Mouse (Mus musculus) kidney, postnatal 10 days (tissue): ENCODE measurements at regions not wholly inside any gene's neighbourhood (a gene's known extent, or its start where the extent isn't known, plus 50 kb on each side); places are given as distances from the start of the nearest gene placed in this dataset.
A peak's percentile ranks its signal among the peaks of the same experiment; 100 is the strongest.

Source experiments
- DNase-seq: peaks from one replicate; pipeline ENCODE4 v3.0.0; 2021; ENCODE audit warnings: mixed read lengths

DNA sequence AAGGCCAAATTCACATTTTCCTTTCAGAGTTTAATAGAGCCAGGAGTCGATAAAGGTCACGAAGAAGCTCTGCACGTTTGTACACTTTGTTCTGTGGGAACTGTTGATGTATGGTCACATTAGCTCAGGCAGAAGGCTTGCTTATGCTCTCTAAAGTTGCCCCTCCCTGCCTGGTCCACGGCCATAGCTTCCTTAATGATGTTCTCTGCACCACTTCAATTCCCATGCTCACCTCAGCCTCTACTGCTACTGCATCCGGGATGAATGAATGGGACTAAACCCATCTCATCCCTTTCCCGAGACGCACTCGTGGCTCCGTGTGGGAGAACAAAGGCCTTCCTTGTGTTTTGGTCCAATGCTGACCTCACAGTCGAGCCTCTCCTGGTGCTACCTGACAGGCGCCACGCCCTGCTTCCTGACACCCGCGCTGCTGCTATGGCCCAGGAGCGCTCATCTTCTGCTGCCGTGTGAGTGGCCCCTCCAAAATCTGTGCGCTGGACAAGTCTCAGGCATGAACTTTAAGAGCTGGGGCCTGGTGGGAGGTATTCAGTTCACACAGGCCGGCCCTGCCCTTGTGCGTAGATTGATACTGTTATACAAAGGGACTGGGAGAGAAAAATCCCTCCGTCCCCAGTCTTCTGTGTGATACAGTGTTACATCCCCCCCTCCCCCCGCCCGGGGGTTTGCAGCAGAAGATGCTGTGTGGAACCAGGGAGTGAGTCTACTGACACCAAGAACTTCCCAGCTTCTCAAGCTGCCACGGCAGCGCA is 386.3 kb upstream of the Trpc7 start:
- no peak for DNase-seq

DNA sequence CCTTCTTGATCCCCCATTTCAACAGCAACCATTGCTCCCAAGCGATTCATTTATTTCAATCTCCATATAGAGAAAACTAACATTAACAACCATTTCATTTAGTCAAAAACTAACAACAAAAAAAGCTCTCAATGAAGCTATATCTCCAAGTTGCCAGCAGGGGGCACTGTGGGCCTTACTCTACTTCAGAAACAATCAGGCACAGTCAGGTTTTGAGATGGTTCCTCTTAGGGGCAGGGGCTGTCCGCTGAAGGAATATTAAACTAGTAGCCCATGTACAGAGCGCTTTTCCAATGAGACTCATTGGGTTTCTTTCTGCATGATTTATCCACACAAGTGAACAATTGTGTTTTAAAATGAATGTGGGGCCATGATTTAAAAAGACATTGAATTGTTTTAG is 385.7 kb upstream of the Trpc7 start:
- DNase-seq, result peak; percentile 65

DNA sequence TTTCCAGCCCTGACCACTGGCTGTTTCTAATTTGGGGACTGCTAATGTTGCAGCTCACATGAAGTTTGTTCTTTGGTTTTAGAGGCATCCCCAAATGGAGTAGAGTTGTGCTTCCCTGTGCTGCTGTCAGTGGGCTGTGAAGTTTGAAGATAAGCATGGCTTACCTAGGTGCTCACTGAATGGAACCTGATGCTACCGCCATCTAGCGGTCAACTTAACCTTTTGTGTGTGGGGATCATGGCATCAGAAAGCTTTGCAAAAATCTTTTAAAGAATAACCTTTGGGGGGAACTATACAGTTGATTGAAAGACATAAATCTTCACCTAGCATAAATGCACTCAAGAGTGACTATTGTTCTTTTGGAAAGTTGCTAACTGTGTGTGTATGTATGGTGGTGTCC is 382.8 kb upstream of the Trpc7 start:
- peak; percentile 16 for DNase-seq

DNA sequence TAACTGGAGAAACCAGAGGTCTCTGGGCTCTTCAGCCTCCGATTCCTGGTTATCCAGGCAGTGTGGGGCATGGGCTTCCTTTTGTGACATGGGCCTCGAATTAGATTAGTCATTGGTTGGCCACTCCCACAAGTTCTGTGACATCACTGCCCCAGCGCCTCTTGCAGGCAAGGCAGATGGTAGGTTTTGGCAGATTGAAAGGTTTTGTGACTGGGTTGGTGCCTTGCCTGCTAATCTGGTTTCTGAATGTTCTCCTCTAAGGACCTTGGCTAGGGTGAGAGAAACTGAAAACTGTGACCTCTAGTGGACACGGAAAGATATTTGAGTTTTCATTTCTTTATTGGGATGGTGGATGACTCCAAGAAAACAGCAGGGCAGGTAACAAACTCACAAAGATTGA is 381.3 kb upstream of the Trpc7 start:
- DNase-seq, result no peak

DNA sequence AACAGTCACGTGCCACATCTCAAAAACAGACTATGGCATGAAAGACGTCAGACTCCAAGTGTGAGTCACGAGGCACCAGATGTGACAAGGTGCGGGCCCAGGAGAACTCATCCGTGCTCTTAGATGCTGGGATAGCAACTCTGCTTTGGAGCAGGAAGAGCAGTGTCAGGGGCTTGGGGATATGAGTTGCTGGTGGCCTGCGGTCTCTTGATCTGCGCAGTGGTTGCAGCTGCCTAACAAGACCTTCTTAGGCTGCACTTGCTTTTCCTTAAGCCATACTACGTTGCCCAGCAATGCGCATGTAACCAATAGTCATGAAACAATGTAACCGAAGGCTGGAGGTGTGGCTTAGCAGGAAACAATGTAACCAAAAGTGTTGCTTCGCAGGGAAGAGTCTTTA is 380.1 kb upstream of the Trpc7 start:
- DNase-seq, result no peak

DNA sequence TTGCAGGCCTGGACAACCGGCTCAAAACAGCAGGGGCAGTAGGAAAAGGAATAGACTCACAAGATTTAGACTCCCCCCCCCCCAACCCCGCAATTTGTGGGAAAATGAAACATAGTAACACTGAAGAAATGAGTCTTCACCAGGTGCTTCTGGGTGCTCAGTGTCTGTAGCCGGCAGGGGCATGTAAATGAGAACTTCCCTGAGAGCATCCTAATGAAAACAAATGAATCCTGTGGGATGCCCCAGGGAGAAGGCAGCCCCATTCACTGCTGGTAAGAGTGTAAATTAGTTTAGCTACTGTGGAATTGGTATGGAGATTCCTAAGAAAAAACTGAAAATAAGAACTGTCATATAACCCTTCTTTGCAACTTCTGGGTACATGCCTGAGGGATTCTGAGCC is 377.8 kb upstream of the Trpc7 start:
- DNase-seq, result no peak

DNA sequence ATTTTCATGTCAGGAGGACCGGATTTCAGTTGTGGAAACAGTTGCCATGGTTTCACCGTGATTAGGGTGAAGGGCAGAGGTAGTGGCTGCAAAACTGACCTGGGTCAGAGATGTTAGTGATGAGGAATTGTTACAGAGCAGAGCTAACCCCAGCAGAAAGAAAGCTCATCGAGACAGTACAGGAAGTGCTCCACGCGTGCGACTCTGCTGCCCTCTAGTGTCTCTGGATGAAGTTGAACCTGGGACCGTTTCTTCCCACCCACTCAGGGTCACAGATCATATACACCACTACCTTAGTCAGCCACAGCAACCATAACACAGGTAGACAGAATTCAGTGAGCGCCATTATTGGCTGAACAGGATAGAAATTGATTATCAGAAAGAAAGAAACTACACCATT is 373.8 kb upstream of the Trpc7 start:
- peak; percentile 56 for DNase-seq

DNA sequence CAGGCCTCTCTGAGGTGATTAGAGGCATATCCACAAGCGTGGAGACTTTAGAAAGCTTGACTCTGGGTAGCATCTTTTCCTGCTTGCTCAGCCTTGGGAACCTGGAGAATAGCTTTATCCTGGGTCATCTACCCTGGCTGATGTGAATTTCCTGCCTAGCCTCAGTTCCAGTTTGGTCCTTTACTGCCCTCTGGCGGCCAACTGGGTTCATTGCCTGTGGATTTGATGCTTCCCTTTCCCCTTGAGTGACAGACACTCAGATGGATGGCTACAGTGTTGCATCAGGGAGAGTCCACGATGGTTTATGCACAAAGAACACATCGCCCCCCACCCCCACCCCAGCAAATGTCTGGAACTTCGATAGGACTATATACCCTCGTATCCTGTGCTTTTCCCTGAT is 364.1 kb upstream of the Trpc7 start:
- peak; percentile 86 for DNase-seq

DNA sequence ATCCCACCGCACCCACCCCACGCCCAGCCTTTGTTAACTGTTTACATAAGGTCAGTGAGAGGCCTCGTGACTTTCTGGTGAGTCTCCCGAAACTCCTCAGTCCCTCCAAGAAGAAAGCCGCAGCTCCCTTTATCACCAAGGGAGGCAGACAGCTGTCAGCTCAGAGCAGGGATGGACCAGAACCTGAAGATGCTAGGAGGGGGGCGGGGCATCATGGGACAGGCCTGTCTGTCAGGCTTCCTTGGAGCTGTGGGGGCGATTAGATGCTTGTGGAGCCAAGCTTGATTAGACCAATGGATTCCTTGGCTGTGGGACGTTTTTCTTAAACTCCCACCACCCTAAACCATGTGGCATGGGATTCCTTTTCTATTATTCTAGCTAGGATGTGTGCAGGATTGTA is 363.7 kb upstream of the Trpc7 start:
- DNase-seq, result no peak

DNA sequence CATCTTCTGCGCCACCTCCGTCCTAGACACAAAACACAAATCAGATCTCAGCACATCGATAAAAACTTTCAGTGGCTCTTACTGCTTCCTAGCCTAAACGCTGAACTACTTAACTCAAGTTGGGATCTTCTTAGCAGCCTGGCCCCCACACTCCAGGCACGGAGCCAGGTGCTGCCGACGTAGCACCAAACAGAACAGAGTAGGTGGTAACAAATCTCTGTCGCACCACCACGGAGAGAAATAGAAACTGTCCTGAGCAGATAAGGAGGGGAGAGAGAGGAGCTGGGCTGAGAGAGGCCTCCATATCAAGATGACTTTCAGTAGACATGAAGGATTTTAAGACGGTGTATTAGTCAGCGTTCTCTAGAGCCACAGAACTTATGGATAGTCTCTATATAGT is 360.1 kb upstream of the Trpc7 start:
- DNase-seq, result no peak

DNA sequence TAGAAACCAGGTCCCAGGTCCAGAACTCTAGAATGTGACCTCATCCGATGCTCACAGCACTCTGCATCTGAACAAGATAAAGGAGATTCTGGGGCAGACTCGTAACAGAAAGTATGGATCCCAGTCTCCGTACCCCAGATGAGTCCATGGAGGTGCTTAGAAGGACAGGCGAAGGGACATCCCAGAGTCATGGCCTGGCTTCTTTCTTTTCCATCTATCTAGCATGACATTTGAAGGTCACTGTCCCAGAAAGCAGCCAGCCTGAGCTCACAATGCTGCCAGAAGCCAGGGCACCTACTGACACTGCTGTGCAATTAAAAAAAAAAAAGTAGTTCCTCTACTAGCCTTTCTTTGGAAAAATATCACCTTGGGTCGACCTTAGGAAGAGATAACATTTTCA is 354.1 kb upstream of the Trpc7 start:
- no peak for DNase-seq

DNA sequence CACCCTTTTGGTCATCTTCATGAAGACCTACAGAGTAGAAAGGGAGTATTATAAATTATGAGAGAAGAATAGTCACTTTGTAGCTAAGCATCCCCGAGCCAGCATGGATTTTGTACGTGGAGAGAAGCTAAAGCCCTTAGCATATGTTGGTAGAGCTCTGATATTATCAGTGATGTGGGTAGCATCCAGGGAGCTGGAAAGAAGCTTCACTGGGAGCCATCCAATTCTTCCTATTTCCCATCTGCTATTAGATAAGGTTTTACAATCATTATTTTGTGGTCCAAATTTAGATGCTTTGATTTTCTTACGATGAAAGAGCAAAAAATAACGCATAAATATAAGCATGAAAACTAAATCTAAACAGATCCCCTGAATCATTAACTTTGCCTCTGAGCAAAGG is 353.6 kb upstream of the Trpc7 start:
- DNase-seq, result no peak

DNA sequence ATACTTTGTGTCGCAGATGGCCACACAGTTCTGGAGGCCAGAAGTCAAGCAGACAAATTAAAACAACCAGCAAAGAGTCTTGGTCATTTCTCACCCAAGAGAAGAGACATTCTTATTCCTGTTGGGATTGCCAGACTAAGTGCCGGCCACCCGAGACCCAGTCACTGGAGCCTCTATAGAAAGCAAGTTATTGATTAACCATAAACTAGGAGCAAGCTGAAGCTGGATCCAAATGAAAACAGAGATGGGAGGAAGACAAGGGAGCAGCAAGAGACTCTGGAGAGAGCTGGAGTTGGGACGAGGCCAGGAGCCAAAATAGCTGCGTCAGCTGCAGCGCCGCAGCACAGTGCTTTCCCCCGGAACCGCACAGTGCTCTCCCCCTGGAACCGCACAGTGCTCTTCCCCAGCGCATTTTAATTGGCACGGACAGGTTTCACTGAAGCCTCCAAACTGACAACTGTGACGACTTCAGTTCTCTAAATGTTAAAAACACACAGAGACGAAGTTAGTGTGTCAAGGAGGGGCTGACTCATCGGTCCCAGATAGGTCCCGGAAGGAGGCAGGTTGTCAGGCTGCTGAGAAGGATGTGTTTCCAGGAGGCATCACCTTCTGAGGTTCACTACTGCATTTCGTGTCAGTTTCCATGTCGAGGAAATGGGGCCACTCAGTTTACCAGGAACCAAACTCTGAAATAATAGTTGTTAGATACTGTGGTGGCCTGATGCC is 350.6 kb upstream of the Trpc7 start:
- peak; percentile 71 for DNase-seq

DNA sequence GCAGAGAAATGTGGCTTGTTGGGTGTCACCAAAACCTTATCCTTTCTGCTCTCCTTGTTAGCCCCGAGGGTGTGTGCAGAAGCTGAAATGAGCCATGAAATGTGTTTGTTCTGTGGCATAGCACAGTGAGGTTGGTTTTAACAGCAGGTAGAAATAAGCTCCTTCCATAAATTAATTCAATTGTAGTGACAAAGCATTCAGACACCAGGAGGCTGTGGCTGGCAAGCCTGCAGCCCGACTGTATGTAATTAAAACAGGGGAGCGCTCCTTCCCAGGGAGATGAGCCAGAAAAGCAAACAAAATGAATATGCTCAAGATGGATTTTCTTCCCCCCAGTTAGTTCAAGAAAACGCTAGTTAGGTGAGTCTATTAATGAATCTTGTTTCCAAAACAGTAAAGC is 341.1 kb upstream of the Trpc7 start:
- DNase-seq, result no peak

DNA sequence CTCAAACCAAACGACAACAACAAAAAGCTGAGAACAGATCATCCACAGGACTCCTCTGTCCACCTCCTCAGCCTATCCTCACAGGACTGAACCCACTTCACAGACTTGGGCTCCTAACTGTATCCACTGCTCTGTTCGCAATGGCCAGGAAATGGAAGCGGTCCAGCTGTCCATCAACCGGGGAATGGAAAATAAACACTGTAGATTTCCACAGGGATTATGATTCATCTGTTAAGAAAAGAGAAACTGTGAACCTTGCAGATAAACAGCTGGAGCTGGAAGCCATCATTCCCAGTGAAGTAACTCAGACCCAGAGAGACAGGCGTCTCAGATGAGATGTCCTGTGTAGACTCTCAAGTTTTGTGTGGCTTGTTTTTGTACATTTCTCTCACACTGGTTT is 340.4 kb upstream of the Trpc7 start:
- peak; percentile 34 for DNase-seq

DNA sequence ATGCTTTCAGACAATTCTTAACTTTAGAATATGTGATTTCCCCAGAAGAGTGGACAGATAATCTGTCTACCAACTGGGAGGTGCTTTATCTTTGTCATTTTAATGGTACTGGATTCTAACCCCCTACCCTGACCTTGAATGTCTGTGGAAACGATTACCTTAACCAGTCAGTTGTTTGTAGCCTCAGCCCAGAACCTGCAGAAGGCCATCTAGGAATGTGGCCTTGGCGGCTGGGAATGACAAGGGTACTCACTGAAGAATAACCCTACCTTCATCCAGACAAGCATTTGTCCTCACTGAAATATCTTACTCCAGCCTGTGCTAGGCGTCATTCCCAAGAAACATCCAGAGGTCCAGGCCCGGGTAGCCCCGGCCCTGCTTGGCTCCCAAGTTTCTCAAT is 337.1 kb upstream of the Trpc7 start:
- DNase-seq, result no peak

DNA sequence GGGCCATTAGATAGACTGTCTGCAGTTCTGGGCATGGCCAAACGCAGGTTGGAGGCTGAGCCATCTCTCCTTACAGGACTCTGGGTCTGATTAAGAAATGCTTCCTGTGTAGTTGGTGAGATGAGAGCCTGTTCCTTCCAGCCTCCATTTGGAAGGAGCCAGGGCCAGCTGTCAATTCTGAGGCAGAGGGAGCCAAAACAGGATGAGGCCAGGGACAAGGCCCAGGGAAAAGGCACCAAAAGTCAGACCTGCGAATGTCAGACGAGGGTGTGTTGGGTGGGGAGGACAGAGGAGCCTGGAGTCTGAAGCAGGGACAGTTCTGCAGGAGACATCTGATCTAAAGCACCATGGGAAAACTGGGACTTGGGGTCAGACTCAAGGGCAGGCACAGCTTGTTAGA is 335.9 kb upstream of the Trpc7 start:
- no peak for DNase-seq

DNA sequence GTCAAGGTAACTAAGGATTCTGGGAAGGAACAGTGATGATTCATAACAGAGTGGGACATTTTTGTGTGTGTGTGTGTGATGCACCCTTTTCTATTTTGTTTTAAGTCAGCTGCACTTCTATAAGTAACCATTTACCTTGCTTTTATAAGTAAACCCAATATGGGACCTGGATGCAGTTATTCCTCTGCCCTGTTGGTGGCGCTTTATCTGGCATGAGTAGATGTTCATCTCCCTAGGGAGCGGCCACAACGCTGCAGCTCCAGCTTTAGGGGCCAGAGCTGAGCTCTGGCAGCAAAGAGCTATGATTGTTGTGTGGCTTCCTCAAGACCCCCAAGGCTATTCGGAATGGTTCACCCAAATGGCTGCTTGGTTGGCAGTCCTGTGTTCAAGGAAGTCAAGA is 334.5 kb upstream of the Trpc7 start:
- no peak for DNase-seq

DNA sequence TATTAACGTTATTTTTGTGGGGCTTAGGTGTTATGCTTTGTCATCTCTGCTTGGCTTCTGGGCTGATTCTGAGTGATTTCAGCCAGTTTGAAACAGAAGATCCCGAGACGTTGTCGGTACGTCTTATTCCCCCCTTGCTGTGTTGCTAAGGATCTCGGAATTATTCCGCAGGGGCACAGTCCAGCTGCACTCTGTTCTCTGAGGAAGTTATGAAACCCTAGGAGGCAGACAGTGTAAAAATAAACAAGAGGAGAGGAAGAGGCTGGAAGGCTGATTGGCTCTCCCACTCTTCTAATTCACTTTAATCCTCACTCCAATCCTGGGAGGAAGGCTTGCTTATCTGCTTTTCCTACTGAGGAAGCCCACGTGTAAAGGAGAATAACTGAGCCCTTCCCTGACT is 325.3 kb upstream of the Trpc7 start:
- no peak for DNase-seq

DNA sequence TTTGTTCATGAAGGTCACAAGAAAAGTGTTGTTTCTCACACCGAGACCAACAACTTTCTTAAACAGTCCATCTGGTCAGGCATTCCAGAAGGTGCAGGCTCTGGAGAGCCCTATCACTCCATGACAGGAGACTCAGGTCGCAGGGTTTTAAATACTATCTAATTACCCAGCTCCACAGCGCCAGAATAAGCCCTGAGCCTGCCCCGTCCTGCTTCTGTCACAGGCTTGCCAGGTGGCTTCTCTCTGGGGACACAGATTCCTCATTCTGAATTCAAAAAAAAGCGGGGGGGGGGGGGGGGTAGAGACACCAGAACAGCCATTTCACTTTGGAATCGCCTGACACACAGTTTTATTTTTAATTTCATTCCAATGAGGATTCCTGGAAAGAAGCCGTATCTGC is 320.4 kb upstream of the Trpc7 start:
- no peak for DNase-seq

DNA sequence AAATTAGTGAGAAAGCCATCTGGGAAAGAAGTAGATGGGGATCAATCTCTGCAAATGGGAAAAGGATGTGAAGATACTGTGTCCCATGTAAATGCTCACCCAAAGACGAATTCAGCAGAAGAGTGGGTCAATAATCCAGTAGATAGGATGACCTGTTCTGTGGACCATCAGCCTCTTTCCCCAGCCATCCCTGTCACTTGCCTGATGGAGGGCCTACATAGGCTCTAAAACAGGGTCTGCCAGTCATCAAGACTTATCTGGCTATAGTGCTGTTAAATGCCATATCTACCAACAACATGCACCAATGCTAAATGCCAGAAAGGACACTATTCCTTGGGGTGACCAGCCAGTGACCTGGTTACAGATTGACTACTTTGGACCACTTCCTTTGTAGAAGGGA is 316.5 kb upstream of the Trpc7 start:
- no peak for DNase-seq

DNA sequence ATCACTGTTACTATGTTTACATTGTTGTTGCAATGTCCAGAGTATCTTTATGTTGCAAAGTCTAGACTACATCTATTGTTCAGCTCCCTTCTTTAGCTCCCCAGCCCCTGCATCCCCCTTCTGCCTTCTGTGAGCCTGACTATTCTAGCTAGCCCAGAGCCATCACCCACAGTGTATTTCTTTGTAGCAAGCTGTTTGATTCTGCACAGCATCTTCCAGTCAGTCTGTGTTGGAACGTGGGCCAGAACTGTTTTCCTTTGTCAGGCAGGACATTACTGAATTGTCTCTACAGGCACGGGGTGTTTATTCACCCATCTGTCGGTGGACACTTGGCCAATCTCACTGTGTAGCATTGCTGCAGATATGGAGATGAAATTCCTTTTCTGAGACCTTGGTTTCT is 295.4 kb upstream of the Trpc7 start:
- no peak for DNase-seq

DNA sequence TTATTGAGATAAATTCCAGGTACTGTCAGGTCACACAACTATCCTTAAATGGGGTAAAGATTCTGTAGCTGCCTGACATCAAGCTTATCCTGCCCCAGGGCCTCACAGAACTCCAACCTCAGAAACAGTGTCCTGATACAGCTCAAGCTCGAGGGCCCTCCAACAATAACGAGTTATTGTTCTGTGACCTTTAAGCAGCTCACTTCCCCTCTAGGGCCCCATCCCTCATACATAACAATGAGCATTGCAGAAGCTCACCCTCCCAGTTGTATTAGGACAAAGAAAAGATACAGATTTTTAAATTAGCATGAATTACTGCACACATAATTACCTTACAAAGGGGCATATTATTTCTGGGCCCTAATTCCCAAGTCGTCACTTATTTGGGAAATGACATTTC is 293.5 kb upstream of the Trpc7 start:
- no peak for DNase-seq

DNA sequence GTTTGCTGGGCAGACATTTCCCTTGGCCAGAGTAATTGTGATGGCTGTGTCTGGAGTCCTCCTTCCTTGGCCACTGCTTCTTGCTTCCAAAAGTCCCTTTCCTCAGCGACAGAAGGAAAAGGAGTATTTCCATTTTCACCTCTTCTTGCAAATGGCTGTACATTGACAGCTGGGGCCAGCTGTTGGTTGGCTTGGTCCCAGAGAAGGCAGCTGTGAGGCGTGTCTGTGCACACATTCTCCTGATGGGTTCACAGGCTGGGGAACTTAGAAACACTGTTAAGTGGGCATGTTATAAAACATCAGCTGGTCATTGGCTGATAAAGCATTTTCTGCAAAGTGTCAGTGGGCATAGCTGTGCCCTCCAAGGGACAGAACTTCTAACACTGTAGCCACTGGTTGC is 290.4 kb upstream of the Trpc7 start:
- DNase-seq, result peak; percentile 89

DNA sequence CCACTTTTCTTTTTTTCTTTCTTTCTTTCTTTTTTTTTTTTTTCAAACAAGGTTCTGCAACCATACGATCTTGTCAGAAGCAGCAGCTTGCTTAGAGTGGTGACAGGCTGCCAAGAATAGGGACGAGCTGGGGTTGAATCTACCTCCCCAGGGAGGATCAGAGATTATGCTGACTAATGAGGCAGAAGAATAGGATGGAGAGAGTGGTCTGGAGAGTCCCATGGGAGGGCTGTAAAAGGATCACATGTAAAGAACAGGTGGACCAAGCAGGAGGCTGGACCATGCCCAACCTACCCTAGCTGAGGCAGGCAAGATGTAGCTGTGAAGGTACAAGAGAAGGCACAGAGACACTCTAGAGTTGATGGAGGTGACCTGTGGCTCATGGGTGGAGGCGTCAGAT is 274.4 kb upstream of the Trpc7 start:
- DNase-seq, result no peak
